Mouse (Mus musculus) c-Kit-positive CD71-negative TER-119-negative erythroid progenitor cells, embryonic 14.5 days (primary cell): ENCODE measurements around the gene Pold2.
"Not testable (repeated sequence)": the region's sequence is repeated elsewhere in the genome, so short reads cannot be mapped to it uniquely, and the experiment has no call there.

Experiments
- DNase-seq: peaks from one replicate; pipeline ENCODE4 v3.0.0-alpha.2; 2013; ENCODE audit warnings: low read depth

Gene Pold2

GRCm38 (mm10) chr11:5898531-5898930 is 20.4 kb upstream of the Pold2 start, which contains the start of gene Myl7:
Gene Myl7 (minus strand): TSS chr11:5898782.
- no peak for DNase-seq

GRCm38 (mm10) chr11:5897839-5898238 is 19.7 kb upstream of the Pold2 start:
- DNase-seq, result no peak

- no peak for DNase-seq
Measured at GRCm38 (mm10) chr11:5897230-5897629, 19.1 kb upstream of the Pold2 start.

GRCm38 (mm10) chr11:5893807-5894206 is 15.7 kb upstream of the Pold2 start:
- no peak for DNase-seq

- DNase-seq, result no peak
Measured at GRCm38 (mm10) chr11:5892810-5893368, 14.8 kb upstream of the Pold2 start.

GRCm38 (mm10) chr11:5892151-5892591 is 14.1 kb upstream of the Pold2 start:
- DNase-seq, result no peak

- DNase-seq, result not testable (repeated sequence)
Measured at GRCm38 (mm10) chr11:5888563-5888962, 10.5 kb upstream of the Pold2 start.

- DNase-seq, result no peak
Measured at GRCm38 (mm10) chr11:5887250-5887649, 9.2 kb upstream of the Pold2 start.

GRCm38 (mm10) chr11:5886187-5886586 is 8.1 kb upstream of the Pold2 start:
- DNase-seq, result peak; percentile 40

- DNase-seq, result no peak
Measured at GRCm38 (mm10) chr11:5882518-5882917, 4.4 kb upstream of the Pold2 start.

- peak; percentile 37 for DNase-seq
Measured at GRCm38 (mm10) chr11:5879905-5880304, 1.8 kb upstream of the Pold2 start.

GRCm38 (mm10) chr11:5878661-5879060 is 569 bp upstream of the Pold2 start:
- no peak for DNase-seq

GRCm38 (mm10) chr11:5877421-5877820 is 671 bp downstream of the Pold2 start:
- no peak for DNase-seq

- DNase-seq, result no peak
Measured at GRCm38 (mm10) chr11:5873192-5873591, 4.9 kb downstream of the Pold2 start.

GRCm38 (mm10) chr11:5872707-5873106 is 5.4 kb downstream of the Pold2 start:
- no peak for DNase-seq

GRCm38 (mm10) chr11:5870069-5870468 is 8.0 kb downstream of the Pold2 start:
- no peak for DNase-seq

GRCm38 (mm10) chr11:5869331-5869730 is 8.8 kb downstream of the Pold2 start:
- DNase-seq, result no peak

- DNase-seq, result no peak
Measured at GRCm38 (mm10) chr11:5868324-5868723, 9.8 kb downstream of the Pold2 start.

- no peak for DNase-seq
Measured at GRCm38 (mm10) chr11:5867196-5867595, 10.9 kb downstream of the Pold2 start.

GRCm38 (mm10) chr11:5862394-5863105 is 15.5 kb downstream of the Pold2 start:
- DNase-seq, result no peak

GRCm38 (mm10) chr11:5861678-5862393 is 16.3 kb downstream of the Pold2 start, which contains the start of gene Aebp1:
Gene Aebp1 (plus strand): TSS chr11:5861947.
- no peak for DNase-seq

GRCm38 (mm10) chr11:5860639-5861038 is 17.5 kb downstream of the Pold2 start:
- no peak for DNase-seq
